Mouse (Mus musculus) CH12.LX (cell line): ENCODE results near the gene Gnat1. TPM values are rescaled to one million over a fixed set of nuclear protein-coding genes. Genes with fewer than 3 reads are reported as not detected.

Source experiments
- DNase-seq: peaks from one replicate; pipeline ENCODE4 v3.0.0-alpha.2; 2013; ENCODE audit errors: extremely low read depth
- H3K27ac ChIP-seq: 2 replicates; pipeline ENCODE4 v1.5.1; 2012; ENCODE audit warnings: low read depth, mild to moderate bottlenecking, control low read depth, moderate library complexity; ENCODE audit not compliant: insufficient read depth
- H3K27me3 ChIP-seq: replicated peaks from 2 replicates; pipeline ENCODE3; 2012; ENCODE audit warnings: inconsistent platforms
- H3K36me3 ChIP-seq, 2 experiments: replicated peaks in 1 of 2; 2 replicates each; pipeline versions ENCODE3 to v1.6.1; 2012; ENCODE audit warnings: inconsistent platforms in 1 of 2, low read length in 1 of 2, mild to moderate bottlenecking in 1 of 2, mixed read lengths in 1 of 2, moderate library complexity in 1 of 2; ENCODE audit not compliant: control insufficient read depth in 1 of 2, insufficient read depth in 1 of 2
- H3K4me1 ChIP-seq, 2 experiments: 2 replicates each; pipeline ENCODE4 v1.6.1; 2012; ENCODE audit warnings: inconsistent platforms in 1 of 2, moderate library complexity in 1 of 2; ENCODE audit not compliant: insufficient read depth in 2 of 2, control insufficient read depth in 1 of 2
- H3K4me2 ChIP-seq: 2 replicates; pipeline ENCODE4 v1.6.1; 2012; ENCODE audit warnings: low read depth, mild to moderate bottlenecking, control low read depth; ENCODE audit not compliant: poor library complexity, insufficient read depth, severe bottlenecking
- H3K4me3 ChIP-seq, 3 experiments: fragments of 150-350 bp in 1 of 3; sonication (generic) in 1 of 3; replicated peaks in 1 of 3; 2 replicates each; pipeline versions ENCODE3 to v1.5.1; 2011 to 2012; ENCODE audit warnings: low read depth in 2 of 3, low read length in 2 of 3, mild to moderate bottlenecking in 2 of 3, moderate library complexity in 2 of 3, control low read depth in 1 of 3, improper control_type of control experiment in 1 of 3, inconsistent platforms in 1 of 3, mixed read lengths in 1 of 3; ENCODE audit not compliant: poor library complexity in 1 of 3
- H3K79me2 ChIP-seq: replicated peaks from 2 replicates; pipeline ENCODE4 v1.6.1; 2012; ENCODE audit warnings: mild to moderate bottlenecking, moderate library complexity; ENCODE audit not compliant: control insufficient read depth, poor library complexity, insufficient read depth, severe bottlenecking; ENCODE audit errors: extremely low read depth
- H3K9ac ChIP-seq: 2 replicates; pipeline ENCODE4 v1.6.1; 2012; ENCODE audit warnings: low read depth, mild to moderate bottlenecking, control low read depth, moderate library complexity; ENCODE audit not compliant: insufficient read depth
- H3K9me3 ChIP-seq: replicated peaks from 2 replicates; pipeline ENCODE3; 2012; ENCODE audit warnings: low read length, inconsistent platforms, mixed read lengths
- CHD2 ChIP-seq: IDR thresholded peaks from 2 replicates; pipeline ENCODE4 v1.6.1; 2011; ENCODE audit warnings: low read length, improper control_type of control experiment
- CTCF ChIP-seq, 2 experiments: IDR thresholded peaks in 1 of 2; conservative IDR thresholded peaks in 1 of 2; 2 replicates each; pipeline ENCODE4 v1.5.1; 2011 to 2012; ENCODE audit warnings: low read depth in 2 of 2, low read length in 2 of 2, improper control_type of control experiment in 1 of 2, inconsistent platforms in 1 of 2, mild to moderate bottlenecking in 1 of 2, moderate library complexity in 1 of 2
- ELF1 ChIP-seq: IDR thresholded peaks from 2 replicates; pipeline ENCODE4 v1.6.1; 2014; ENCODE audit warnings: low read depth, mild to moderate bottlenecking, inconsistent platforms, low read length, improper control_type of control experiment
- EP300 ChIP-seq: IDR thresholded peaks from 2 replicates; pipeline ENCODE4 v1.6.1; 2011; ENCODE audit warnings: low read length, improper control_type of control experiment
- ETS1 ChIP-seq: conservative IDR thresholded peaks from 2 replicates; pipeline ENCODE4 v1.6.1; 2012; ENCODE audit warnings: low read depth, mild to moderate bottlenecking, inconsistent platforms, low read length, improper control_type of control experiment, moderate library complexity
- HCFC1 ChIP-seq: IDR thresholded peaks from 2 replicates; pipeline ENCODE4 v1.6.1; 2012; ENCODE audit warnings: low read depth, mild to moderate bottlenecking, inconsistent platforms, low read length, improper control_type of control experiment
- JUND ChIP-seq: conservative IDR thresholded peaks from 2 replicates; pipeline ENCODE4 v1.6.1; 2011; ENCODE audit warnings: low read depth, low read length, improper control_type of control experiment
- KAT2A ChIP-seq: IDR thresholded peaks from 2 replicates; pipeline ENCODE4 v1.6.1; 2012; ENCODE audit warnings: low read length, improper control_type of control experiment, inconsistent platforms; ENCODE audit not compliant: insufficient replicate concordance
- MAFK ChIP-seq: IDR thresholded peaks from 2 replicates; pipeline ENCODE4 v1.6.1; 2011; ENCODE audit warnings: low read length, improper control_type of control experiment; ENCODE audit not compliant: insufficient replicate concordance
- MAX ChIP-seq: IDR thresholded peaks from 2 replicates; pipeline ENCODE4 v1.6.1; 2011; ENCODE audit warnings: low read length, improper control_type of control experiment
- MAZ ChIP-seq: IDR thresholded peaks from 2 replicates; pipeline ENCODE4 v1.6.1; 2012; ENCODE audit warnings: low read depth, mild to moderate bottlenecking, inconsistent platforms, low read length, improper control_type of control experiment, moderate library complexity
- MEF2A ChIP-seq: IDR thresholded peaks from 2 replicates; pipeline ENCODE4 v1.6.1; 2014; ENCODE audit warnings: low read depth, mild to moderate bottlenecking, inconsistent platforms, low read length, improper control_type of control experiment, borderline replicate concordance
- NRF1 ChIP-seq: IDR thresholded peaks from 2 replicates; pipeline ENCODE4 v1.6.1; 2014; ENCODE audit warnings: low read depth, mild to moderate bottlenecking, inconsistent platforms, low read length, improper control_type of control experiment, moderate library complexity
- PAX5 ChIP-seq: IDR thresholded peaks from 2 replicates; pipeline ENCODE4 v1.6.1; 2012; ENCODE audit warnings: low read length, inconsistent platforms, mixed read lengths
- POLR2A ChIP-seq: IDR thresholded peaks from 2 replicates; pipeline ENCODE4 v1.6.1; 2011; ENCODE audit warnings: low read depth, mild to moderate bottlenecking, improper control_type of control experiment, low read length
- RCOR1 ChIP-seq: conservative IDR thresholded peaks from 2 replicates; pipeline ENCODE4 v1.6.1; 2012; ENCODE audit warnings: low read depth, mild to moderate bottlenecking, inconsistent platforms, low read length, improper control_type of control experiment
- SIN3A ChIP-seq: IDR thresholded peaks from 2 replicates; pipeline ENCODE4 v1.6.1; 2012; ENCODE audit warnings: low read length, improper control_type of control experiment, inconsistent platforms
- TBP ChIP-seq: conservative IDR thresholded peaks from 2 replicates; pipeline ENCODE4 v1.6.1; 2011; ENCODE audit warnings: low read depth, low read length, improper control_type of control experiment
- USF1 ChIP-seq: IDR thresholded peaks from 2 replicates; pipeline ENCODE4 v1.6.1; 2014; ENCODE audit warnings: low read depth, mild to moderate bottlenecking, inconsistent platforms, low read length, improper control_type of control experiment
- USF2 ChIP-seq: conservative IDR thresholded peaks from 2 replicates; pipeline ENCODE4 v1.6.1; 2011; ENCODE audit warnings: low read depth, low read length, improper control_type of control experiment
- ZNF384 ChIP-seq: IDR thresholded peaks from 2 replicates; pipeline ENCODE4 v1.6.1; 2012; ENCODE audit warnings: low read depth, low read length, improper control_type of control experiment, inconsistent platforms
- dilution Hi-C: fragments of 300-500 bp; cut with MboI; formaldehyde crosslinking; loops from 2 replicates; pipeline ENCODE4 v1.14.3; 2020; ENCODE audit warnings: low sequenced_read_pairs; ENCODE audit not compliant: extremely low pct_unique_long_range_greater_than_20kb, extremely low pct_ligation_motif_present
- in situ Hi-C: fragments of 300-500 bp; cut with MboI; formaldehyde crosslinking; loops from 3 replicates; pipeline ENCODE4 v1.14.3; 2019; ENCODE audit warnings: low sequenced_read_pairs, low pct_ligation_motif_present, low pct_unique_long_range_greater_than_20kb, mixed read lengths
- polyA plus RNA-seq: library from polyadenylated mRNA; unstranded; fragments of >175 nt; gene quantifications from 2 replicates; pipeline ENCODE4 v1.2.1, GENCODE M21; 2012; ENCODE audit warnings: low read depth; ENCODE audit not compliant: insufficient read length
- total RNA-seq, 2 experiments: library from RNA; depleted of rRNA; stranded (reverse); fragments of 300-350 nt in 1 of 2; fragments of >200 nt in 1 of 2; gene quantifications; 2 replicates each; pipeline ENCODE4 v1.2.3; 2012 to 2014

The Gnat1 gene
- total and polyA plus RNA-seq, 3 experiments = 3.0 TPM; not detected in 2

- TF ChIP-seq MAX (no peak), USF2 (no peak), SIN3A (peak; percentile 65; the same call in 1 of the 2 replicates), RCOR1 (peak; percentile 33; the same call in 1 of the 2 replicates), HCFC1 (0 out of 2 replicates have a peak, but pooled peaks have one; percentile 19), EP300 (peak; percentile 9; the same call in 1 of the 2 replicates), MEF2A (no peak)
Measured at GRCm38 (mm10) chr9:107645577-107645976, 33.9 kb downstream of the Gnat1 start (continued).

GRCm38 (mm10) chr9:107645153-107645510, 34.4 kb downstream of the Gnat1 start:
- Histone ChIP-seq H3K27me3 (peaks cover 21% of the 10 kb centered on the region), H3K36me3 (no peaks in the 10 kb centered on the region), H3K27ac (no peak overlapping the region), H3K9me3 (no peaks in the 10 kb centered on the region), H3K4me1 (peaks cover 9 to 35% of the 10 kb centered on the region in 2 experiments), H3K9ac (peak overlapping the region; percentile 66), H3K79me2 (no peaks in the 10 kb centered on the region), H3K4me2 (peak overlapping the region; percentile 96), H3K4me3 (peak overlapping the region in 1 of 3 experiments; percentile 66)
- no peak for TF ChIP-seq JUND
- no peak for TF ChIP-seq TBP
- no peak for TF ChIP-seq KAT2A
- no peak for TF ChIP-seq MAFK
- no peak for TF ChIP-seq ELF1
- no peak for TF ChIP-seq NRF1
- no peak for TF ChIP-seq USF1
- no peak for TF ChIP-seq CTCF (conservative IDR thresholded peaks at IDR 0.05 in 1 of 2, IDR thresholded peaks at IDR 0.05 in 1 of 2; ENCODE audit: low read depth in 2 of 2, low read length in 2 of 2)
- TF ChIP-seq MEF2A = no peak
- no peak for TF ChIP-seq USF2
- TF ChIP-seq POLR2A = no peak
- TF ChIP-seq CHD2 = no peak
- TF ChIP-seq PAX5 = no peak
- TF ChIP-seq ZNF384 = no peak
- TF ChIP-seq ETS1 = no peak
- TF ChIP-seq MAZ = no peak
- no peak for DNase-seq
- in situ Hi-C loops = no loop called here
- dilution Hi-C loops = no loop called here
